Mouse (Mus musculus) midbrain, postnatal 0 days (tissue): ENCODE measurements around the gene Ankra2. TPM values are rescaled to one million over a fixed set of nuclear protein-coding genes. Genes with fewer than 3 reads are reported as not detected.

Experiments used
- ATAC-seq: fragments of 200-750 bp; cut with Nextera tagmentation; 2 replicates; pipeline ENCODE4 v1.8.0; 2017; ENCODE audit warnings: moderate number of reproducible peaks, mild to moderate bottlenecking, moderate TSS enrichment, moderate library complexity; ENCODE audit not compliant: low FRiP score
- DNase-seq: peaks from one replicate; pipeline ENCODE4 v3.0.0-alpha.2; 2015; ENCODE audit warnings: low spot score
- H3K27ac ChIP-seq: fragments of 300-500 bp; sonication (generic); 2 replicates; pipeline ENCODE4 v1.5.1; 2014; ENCODE audit warnings: low read depth, mild to moderate bottlenecking, low read length, mixed read lengths
- H3K27me3 ChIP-seq: fragments of 300-500 bp; sonication (generic); 2 replicates; pipeline ENCODE4 v1.6.1; 2014; ENCODE audit warnings: low read length, control low read depth, mixed read lengths; ENCODE audit not compliant: insufficient read depth
- H3K36me3 ChIP-seq: fragments of 300-500 bp; sonication (generic); 2 replicates; pipeline ENCODE4 v1.6.1; 2014; ENCODE audit warnings: low read length, control low read depth, mixed read lengths; ENCODE audit not compliant: insufficient read depth
- H3K4me1 ChIP-seq: fragments of 300-500 bp; sonication (generic); 2 replicates; pipeline ENCODE4 v1.6.1; 2014; ENCODE audit warnings: mild to moderate bottlenecking, control low read depth, antibody characterized with exemption, low read length, mixed read lengths; ENCODE audit not compliant: insufficient read depth
- H3K4me2 ChIP-seq: fragments of 300-500 bp; sonication (generic); 2 replicates; pipeline ENCODE4 v1.6.1; 2014; ENCODE audit warnings: low read depth, mild to moderate bottlenecking, low read length, mixed read lengths; ENCODE audit not compliant: poor library complexity, severe bottlenecking
- H3K4me3 ChIP-seq: fragments of 300-500 bp; sonication (generic); 2 replicates; pipeline ENCODE4 v1.5.1; 2014; ENCODE audit warnings: low read depth, mild to moderate bottlenecking, low read length, moderate library complexity
- H3K9ac ChIP-seq: fragments of 300-500 bp; sonication (generic); replicated peaks from 2 replicates; pipeline ENCODE4 v1.6.1; 2014; ENCODE audit warnings: mild to moderate bottlenecking, low read length, moderate library complexity, mixed read lengths; ENCODE audit not compliant: poor library complexity, severe bottlenecking
- H3K9me3 ChIP-seq: fragments of 300-500 bp; sonication (generic); 2 replicates; pipeline ENCODE4 v1.6.1; 2016; ENCODE audit warnings: low read length, control low read depth
- CTCF ChIP-seq: IDR thresholded peaks from 2 replicates; pipeline ENCODE4 v1.5.1; 2016; ENCODE audit warnings: antibody characterized with exemption, mild to moderate bottlenecking
- WGBS: fragments of 180-500 bp; shearing (Covaris S2); extraction: QIAGEN DNeasy Blood & Tissue Kit; methylation state at CpG from one replicate; pipeline ENCODE4 v1.1.7; 2014; 5-methylcytosine and 5-hydroxymethylcytosine counted together
- polyA plus RNA-seq: library from polyadenylated mRNA; unstranded; fragments of >200 nt; fragmentation: Nextera tagmentation; extraction: Ambion mirVana; gene quantifications from 2 replicates; pipeline ENCODE4 v1.2.1, GENCODE M21; 2015
- total RNA-seq: library from RNA; depleted of rRNA; stranded (reverse); fragments of >200 nt; gene quantifications from 2 replicates; pipeline ENCODE4 v1.2.3, GENCODE M21; 2014; rRNA removed

Ankra2 gene
- 81.8 and 102 TPM in 2 replicates for total RNA-seq
- 102 and 109 TPM in 2 replicates for polyA plus RNA-seq

DNA sequence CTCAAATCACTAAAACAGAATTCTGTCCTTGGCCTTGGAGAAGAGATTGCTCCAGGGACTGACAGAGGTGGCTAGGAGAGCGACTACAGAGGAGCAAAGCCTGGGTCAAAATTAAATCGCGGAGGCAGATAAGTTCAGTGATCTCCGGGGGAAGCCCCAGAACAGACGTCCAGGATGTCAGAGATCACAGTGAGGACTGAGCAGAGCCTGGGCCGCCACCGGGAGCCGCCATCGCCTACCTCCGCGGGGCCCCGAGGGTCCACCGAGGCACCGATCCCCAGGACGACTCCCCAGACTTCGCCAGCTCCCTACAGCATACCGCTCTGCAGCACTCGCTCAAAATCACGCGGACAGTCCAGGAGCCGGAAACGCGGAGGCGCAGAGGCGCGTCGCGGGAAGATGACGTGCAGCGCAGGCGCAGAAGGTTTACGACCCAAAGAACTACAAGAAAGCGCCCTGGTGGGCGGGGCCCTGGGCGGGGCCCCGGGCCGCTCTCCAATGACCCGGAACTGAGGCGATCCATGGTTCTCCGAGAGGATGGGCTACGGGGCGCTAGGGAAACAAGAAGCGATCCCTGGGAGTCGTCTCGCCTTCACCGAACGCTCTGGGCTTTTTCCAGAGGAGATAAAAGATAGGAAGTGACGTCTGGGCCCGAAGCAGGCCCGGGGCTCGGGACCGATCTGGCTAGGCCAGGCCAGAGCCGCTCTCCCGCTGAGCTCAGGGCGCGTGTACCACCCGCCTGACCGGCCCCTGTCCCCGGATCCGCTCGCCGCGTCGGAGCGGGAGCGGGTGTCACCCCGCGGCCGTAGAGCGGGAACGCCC is at the start of gene Ankra2, which contains the start of gene Utp15:
TSS of gene Ankra2 (plus strand) at position 439 of the 822 bp plus-strand sequence.
TSS of gene Utp15 (minus strand) at position 406 of the 822 bp plus-strand sequence.
- no peaks in the 10 kb centered on the region for H3K9me3 ChIP-seq
- peak; percentile 99 for DNase-seq
- peak within 1 kb of the TSS; percentile 93 for H3K4me3 ChIP-seq
- H3K27ac ChIP-seq: peak within 1 kb of the TSS; percentile 94
- H3K27me3 ChIP-seq: no peaks in the 10 kb centered on the region
- H3K4me1 ChIP-seq: peaks cover 4% of the 10 kb centered on the region; the same call in 1 of the 2 replicates
- ATAC-seq: peak; percentile 100
- no peak for TF ChIP-seq CTCF
- WGBS: under 1% methylated on average over 70 of the region's 71 CpGs
- peak within 1 kb of the TSS; percentile 92 for H3K9ac ChIP-seq
- H3K4me2 ChIP-seq: peak within 1 kb of the TSS; percentile 81
- H3K36me3 ChIP-seq: peaks cover 8% of the 10 kb centered on the region; the same call in 1 of the 2 replicates

DNA sequence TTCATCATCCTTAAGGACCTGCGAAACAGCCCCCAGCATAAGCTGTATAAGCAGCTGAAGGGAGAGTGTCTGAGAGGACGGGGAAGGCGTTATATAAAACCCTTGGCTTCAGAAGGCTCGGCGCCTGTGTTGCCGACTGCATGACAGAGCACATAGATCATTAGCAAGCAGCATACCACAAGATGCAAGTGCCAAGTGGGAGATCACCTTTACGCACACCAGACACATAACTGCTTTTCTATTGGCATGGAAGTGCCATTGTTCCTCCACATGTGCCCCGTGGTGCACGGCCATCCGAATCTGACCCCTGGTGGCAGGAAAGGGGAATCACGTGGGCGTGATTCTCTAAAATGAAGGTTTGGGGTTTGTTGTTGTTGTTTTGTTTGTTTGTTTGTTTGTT is 40.0 kb upstream of the Ankra2 start:
- 35% methylated on average over 12 of the region's 12 CpGs for WGBS
- Histone ChIP-seq H3K4me2 (no peak overlapping the region), H3K9ac (no peak overlapping the region), H3K36me3 (no peaks in the 10 kb centered on the region), H3K27ac (no peak overlapping the region), H3K27me3 (no peaks in the 10 kb centered on the region), H3K4me1 (no peaks in the 10 kb centered on the region), H3K4me3 (no peak overlapping the region), H3K9me3 (no peaks in the 10 kb centered on the region)
- peak; percentile 90 for TF ChIP-seq CTCF
- DNase-seq (peak; percentile 40), ATAC-seq (no peak)

DNA sequence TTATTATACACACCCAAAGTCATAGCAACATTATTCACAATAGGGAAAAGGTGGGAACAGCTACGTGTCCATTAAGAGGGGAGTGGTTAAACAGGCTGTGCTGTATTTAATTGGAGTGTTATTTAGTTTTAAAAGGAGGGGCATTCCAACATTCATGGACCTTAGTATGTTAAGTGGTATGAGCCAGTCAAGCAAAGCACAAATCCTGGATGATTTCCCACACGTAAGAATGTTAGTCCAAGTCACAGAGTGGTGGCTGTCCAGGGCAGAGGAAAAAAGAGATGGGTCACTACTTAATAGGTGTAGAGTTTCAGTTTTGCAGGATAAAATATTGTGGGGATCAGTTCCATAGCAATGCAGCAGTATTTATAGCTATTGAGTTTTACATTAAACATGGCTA is 36.6 kb upstream of the Ankra2 start:
- Histone ChIP-seq H3K27me3 (no peaks in the 10 kb centered on the region), H3K4me3 (no peak overlapping the region), H3K9ac (no peak overlapping the region), H3K27ac (no peak overlapping the region), H3K36me3 (no peaks in the 10 kb centered on the region), H3K4me1 (no peaks in the 10 kb centered on the region), H3K9me3 (no peaks in the 10 kb centered on the region), H3K4me2 (no peak overlapping the region)
- DNase-seq (no peak), ATAC-seq (no peak)
- 76% methylated on average over 2 of the region's 2 CpGs for WGBS
- no peak for TF ChIP-seq CTCF

DNA sequence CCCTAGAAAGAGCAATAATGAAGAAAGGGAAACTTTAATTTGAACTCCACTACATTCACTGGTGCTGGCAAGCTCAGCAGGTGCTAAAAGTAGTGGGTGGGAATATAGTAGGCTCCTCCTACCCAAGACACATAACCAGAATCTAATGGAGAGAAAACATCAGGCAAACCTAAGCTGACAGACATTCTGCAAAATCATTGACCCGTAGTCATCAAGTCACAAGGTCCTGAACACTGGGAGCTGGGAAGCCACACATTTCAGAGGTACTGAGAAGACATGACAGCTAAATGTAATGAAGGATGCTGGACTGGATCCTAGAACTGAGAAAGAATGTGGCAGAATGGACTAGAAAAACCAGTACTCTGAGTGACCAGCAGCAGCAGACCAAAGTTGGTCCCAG is 32.4 kb upstream of the Ankra2 start:
- Histone ChIP-seq H3K9me3 (no peaks in the 10 kb centered on the region), H3K27ac (no peak overlapping the region), H3K4me1 (no peaks in the 10 kb centered on the region), H3K9ac (no peak overlapping the region), H3K4me2 (no peak overlapping the region), H3K4me3 (no peak overlapping the region), H3K36me3 (no peaks in the 10 kb centered on the region), H3K27me3 (no peaks in the 10 kb centered on the region)
- WGBS: 90% methylated on average over 1 of the region's 1 CpGs
- TF ChIP-seq CTCF: no peak
- no peak for DNase-seq
- no peak for ATAC-seq

DNA sequence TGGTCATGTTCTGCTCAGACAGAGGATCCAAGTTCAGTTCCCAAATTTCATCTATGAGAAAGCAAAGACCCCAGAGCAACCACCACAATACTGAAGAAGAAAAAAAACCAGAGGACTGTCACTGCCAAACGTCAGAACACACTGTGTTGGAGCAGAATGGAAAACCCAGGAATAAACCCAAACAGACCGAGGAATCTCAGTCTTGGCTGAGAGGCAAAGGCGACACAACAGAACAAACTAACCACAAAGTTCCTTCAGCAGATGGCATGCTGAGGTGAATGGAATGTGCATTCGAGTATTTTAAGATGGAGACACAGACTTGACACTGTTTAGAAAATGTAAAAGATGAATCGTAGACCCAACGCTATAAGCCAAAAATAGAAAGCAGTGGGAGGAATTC is 27.4 kb upstream of the Ankra2 start:
- Histone ChIP-seq H3K9ac (no peak overlapping the region), H3K4me3 (no peak overlapping the region), H3K27me3 (no peaks in the 10 kb centered on the region), H3K9me3 (no peaks in the 10 kb centered on the region), H3K4me1 (no peaks in the 10 kb centered on the region), H3K27ac (no peak overlapping the region), H3K4me2 (no peak overlapping the region), H3K36me3 (no peaks in the 10 kb centered on the region)
- no peak for TF ChIP-seq CTCF
- ATAC-seq: no peak
- DNase-seq: no peak
- 76% methylated on average over 6 of the region's 6 CpGs for WGBS

DNA sequence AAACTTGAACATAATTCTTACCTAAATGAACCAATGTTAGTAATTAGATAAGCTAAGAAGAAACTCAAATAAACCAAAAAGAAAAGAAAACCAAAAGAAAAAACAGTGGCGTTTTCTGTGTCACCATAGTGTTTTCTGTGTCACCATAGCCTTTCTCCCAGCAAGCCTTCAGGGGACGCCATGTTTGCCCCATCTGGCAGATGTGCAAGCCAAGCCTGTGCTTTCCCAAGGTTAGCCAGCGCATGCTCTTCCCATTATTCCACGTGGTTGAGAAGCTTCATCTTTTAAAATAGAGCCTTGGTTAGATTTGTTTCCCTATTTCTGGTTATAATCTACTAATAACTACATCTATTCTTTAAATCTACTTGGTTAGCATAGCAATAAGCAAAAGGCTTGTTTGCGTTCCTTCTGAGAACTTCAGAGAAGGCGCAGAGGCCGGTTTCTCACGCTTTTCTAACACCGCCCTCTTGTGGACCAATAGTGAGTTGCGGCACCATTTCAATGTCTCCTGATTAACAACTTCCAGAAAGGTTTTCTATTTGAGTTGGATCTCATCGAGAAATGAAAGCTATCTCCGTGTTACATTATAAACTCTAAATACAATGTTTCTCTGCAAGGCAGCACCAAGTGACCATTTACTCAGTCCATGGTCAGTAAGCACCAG is 22.8 kb upstream of the Ankra2 start:
- peak; percentile 96 for TF ChIP-seq CTCF
- Histone ChIP-seq H3K4me1 (no peaks in the 10 kb centered on the region), H3K9ac (no peak overlapping the region), H3K36me3 (no peaks in the 10 kb centered on the region), H3K4me2 (no peak overlapping the region), H3K27ac (no peak overlapping the region), H3K27me3 (no peaks in the 10 kb centered on the region), H3K4me3 (no peak overlapping the region), H3K9me3 (no peaks in the 10 kb centered on the region)
- 17% methylated on average over 12 of the region's 12 CpGs for WGBS
- ATAC-seq (no peak), DNase-seq (peak; percentile 81)
